Mouse (Mus musculus) stomach, postnatal 0 days (tissue): ENCODE measurements around the gene Ssxb3. TPM values are rescaled to one million over a fixed set of nuclear protein-coding genes. Genes with fewer than 3 reads are reported as not detected.
"Not testable (repeated sequence)": the region's sequence is repeated elsewhere in the genome, so short reads cannot be mapped to it uniquely, and the experiment has no call there.

Experiments used
- ATAC-seq: fragments of 200-750 bp; cut with Nextera tagmentation; 2 replicates; pipeline ENCODE4 v1.8.0; 2017; ENCODE audit not compliant: low FRiP score, low TSS enrichment
- DNase-seq: peaks from one replicate; pipeline ENCODE4 v3.0.0-alpha.2; 2016; ENCODE audit warnings: low spot score
- H3K27ac ChIP-seq: fragments of 300-500 bp; sonication (generic); replicated peaks from 2 replicates; pipeline ENCODE4 v1.5.1; 2014; ENCODE audit warnings: mild to moderate bottlenecking, control low read depth
- H3K27me3 ChIP-seq: fragments of 300-500 bp; sonication (generic); 2 replicates; pipeline ENCODE4 v1.6.1; 2014; ENCODE audit warnings: low read length; ENCODE audit not compliant: control insufficient read depth, insufficient read depth
- H3K36me3 ChIP-seq: fragments of 300-500 bp; sonication (generic); 2 replicates; pipeline ENCODE4 v1.6.1; 2014; ENCODE audit warnings: low read length, mixed read lengths; ENCODE audit not compliant: control insufficient read depth, insufficient read depth
- H3K4me1 ChIP-seq: fragments of 300-500 bp; sonication (generic); replicated peaks from 2 replicates; pipeline ENCODE4 v1.6.1; 2014; ENCODE audit warnings: antibody characterized with exemption; ENCODE audit not compliant: control insufficient read depth, insufficient read depth
- H3K4me2 ChIP-seq: fragments of 300-500 bp; sonication (generic); replicated peaks from 2 replicates; pipeline ENCODE4 v1.6.1; 2014; ENCODE audit warnings: low read depth, mild to moderate bottlenecking, control low read depth, moderate library complexity
- H3K4me3 ChIP-seq: fragments of 300-500 bp; sonication (generic); 2 replicates; pipeline ENCODE4 v1.5.1; 2014; ENCODE audit warnings: low read depth, low read length, control low read depth
- H3K9ac ChIP-seq: fragments of 300-500 bp; sonication (generic); 2 replicates; pipeline ENCODE4 v1.6.1; 2014; ENCODE audit warnings: mild to moderate bottlenecking, low read length, control low read depth, mixed read lengths
- H3K9me3 ChIP-seq: fragments of 300-500 bp; sonication (generic); 2 replicates; pipeline ENCODE4 v1.6.1; 2016; ENCODE audit warnings: low read length; ENCODE audit not compliant: control insufficient read depth
- WGBS: fragments of 180-500 bp; shearing (Covaris S2); extraction: QIAGEN DNeasy Blood & Tissue Kit; methylation state at CpG from one replicate; pipeline ENCODE4 v1.1.7; 2014; 5-methylcytosine and 5-hydroxymethylcytosine counted together
- polyA plus RNA-seq: library from polyadenylated mRNA; unstranded; fragments of >200 nt; fragmentation: Nextera tagmentation; extraction: Ambion mirVana; gene quantifications from 2 replicates; pipeline ENCODE4 v1.2.1, GENCODE M21; 2015

The Ssxb3 gene
- polyA plus RNA-seq = not detected in 2 replicates

- H3K4me3 ChIP-seq, H3K9me3 ChIP-seq, H3K36me3 ChIP-seq, H3K27me3 ChIP-seq, H3K9ac ChIP-seq, H3K27ac ChIP-seq, DNase-seq, H3K4me1 ChIP-seq, ATAC-seq, H3K4me2 ChIP-seq: not testable (repeated sequence)
- 19% methylated on average over 1 of the region's 1 CpGs for WGBS
Observed at GRCm38 (mm10) chrX:8591716-8592115, at the start of gene Ssxb3. Ssxb3 (minus strand) TSS chrX:8591816.

- not testable (repeated sequence) for H3K36me3 ChIP-seq, DNase-seq
Observed at GRCm38 (mm10) chrX:8548155-8548554, 43.5 kb downstream of the Ssxb3 start, which contains the start of gene Ssxb6. Ssxb6 (minus strand) TSS chrX:8548255.

More at GRCm38 (mm10) chrX:8548155-8548554, 43.5 kb downstream of the Ssxb3 start, which contains the start of gene Ssxb6:
- not testable (repeated sequence) for H3K4me3 ChIP-seq, ATAC-seq, H3K4me2 ChIP-seq, H3K27ac ChIP-seq, H3K9me3 ChIP-seq, H3K27me3 ChIP-seq, H3K9ac ChIP-seq, H3K4me1 ChIP-seq
- 57% methylated on average over 4 of the region's 4 CpGs for WGBS

Other genes starting within 250 kb of the Ssxb3 start
- gene Ssxb9, start 224.8 kb downstream of the Ssxb3 start, polyA plus RNA-seq = not detected in 2 replicates
- gene Ssxb1, start 178.5 kb downstream of the Ssxb3 start, polyA plus RNA-seq = not detected in 2 replicates
- not detected in 2 replicates for gene Ssxb2, start 130.1 kb downstream of the Ssxb3 start, polyA plus RNA-seq
- gene Gm14459, start 66.9 kb downstream of the Ssxb3 start, polyA plus RNA-seq = not detected in 2 replicates
- not detected in 2 replicates for gene Ssxb6, start 43.6 kb downstream of the Ssxb3 start, polyA plus RNA-seq
- gene Ssxb8, start 99.0 kb upstream of the Ssxb3 start, polyA plus RNA-seq = not detected in 2 replicates
- not detected in 2 replicates for gene Ssx9, start 156.6 kb upstream of the Ssxb3 start, polyA plus RNA-seq
- gene Ssxb5, start 211.9 kb upstream of the Ssxb3 start, polyA plus RNA-seq = not detected in 2 replicates